Mouse (Mus musculus): ENCODE data around the gene Ache. TPM values are rescaled to one million over a fixed set of nuclear protein-coding genes. Genes with fewer than 3 reads are reported as not detected.

Gene Ache
- polyA plus RNA-seq, 1 experiment from 2014 or later = 6.2 TPM

DNA sequence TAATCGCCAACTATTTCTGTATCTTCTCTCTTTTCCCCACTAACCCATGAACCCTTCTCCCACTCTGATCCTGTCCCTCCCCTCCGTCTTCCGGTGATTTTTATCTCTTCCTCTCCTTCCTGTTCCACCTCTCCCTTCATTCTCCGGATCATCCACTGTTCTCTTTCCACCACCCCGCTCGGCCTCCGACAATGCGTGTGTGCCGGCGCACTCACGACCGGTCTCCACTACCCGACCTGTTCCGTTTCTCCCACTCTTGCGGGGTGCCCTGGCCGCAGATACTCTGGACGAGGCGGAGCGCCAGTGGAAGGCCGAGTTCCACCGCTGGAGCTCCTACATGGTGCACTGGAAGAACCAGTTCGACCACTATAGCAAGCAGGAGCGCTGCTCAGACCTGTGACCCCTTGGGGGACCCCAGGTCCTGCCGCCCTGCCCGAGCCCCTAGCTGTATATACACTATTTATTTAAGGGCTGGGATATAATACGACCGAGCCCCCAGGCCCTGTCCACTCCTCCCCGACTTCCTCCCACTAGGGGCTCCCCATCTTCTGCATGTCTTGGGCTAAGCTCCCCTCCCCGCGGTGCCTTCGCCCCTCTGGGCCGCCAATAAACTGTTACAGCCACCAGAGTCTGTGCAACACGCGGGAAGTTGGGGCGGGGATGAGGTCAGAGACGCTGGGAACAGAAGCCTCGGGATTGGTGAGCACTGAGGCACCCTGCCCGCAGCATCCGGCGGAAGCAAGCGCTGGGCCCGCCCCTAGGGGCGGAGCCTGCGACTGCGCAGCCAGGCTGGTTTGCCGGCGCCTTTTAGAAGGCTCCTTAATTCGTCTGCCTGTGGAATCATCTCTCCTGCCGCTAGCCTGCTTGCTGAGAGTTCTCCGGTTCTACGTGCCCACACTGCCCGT is 6.8 kb downstream of the Ache start, which contains the start of gene Ufsp1:
Gene Ufsp1 (plus strand): TSS at position 791 of the 905 bp plus-strand sequence.
- Histone ChIP-seq H3K9ac (ENCODE audit: low read depth, low read length) (peak within 1 kb of the TSS; percentile 68), H3K4me2 (replicated peaks; ENCODE audit: low read depth, low read length) (peak within 1 kb of the TSS; percentile 81), H3K4me1 (replicated peaks; ENCODE audit: control insufficient read depth, insufficient read depth, low read length) (0 out of 2 replicates have a peak, but pooled peaks cover 4% of the 10 kb centered on the region), H3K4me3 (ENCODE audit: low read depth, low read length) (peak within 1 kb of the TSS; percentile 43), H3K27me3 (ENCODE audit: control insufficient read depth, insufficient read depth, low read length) (peaks cover 16% of the 10 kb centered on the region), H3K27ac (ENCODE audit: low read depth, low read length) (peak within 1 kb of the TSS; percentile 74), H3K36me3 (ENCODE audit: control insufficient read depth, insufficient read depth, low read length) (0 out of 2 replicates have a peak, but pooled peaks cover 2% of the 10 kb centered on the region), H3K9me3 (ENCODE audit: control insufficient read depth, low read length) (no peaks in the 10 kb centered on the region)
- ATAC-seq (ENCODE audit: low FRiP score) (peak; percentile 95), DNase-seq (ENCODE audit: low spot score) (peak; percentile 97)
- WGBS = under 1% methylated on average over 51 of the region's 52 CpGs

DNA sequence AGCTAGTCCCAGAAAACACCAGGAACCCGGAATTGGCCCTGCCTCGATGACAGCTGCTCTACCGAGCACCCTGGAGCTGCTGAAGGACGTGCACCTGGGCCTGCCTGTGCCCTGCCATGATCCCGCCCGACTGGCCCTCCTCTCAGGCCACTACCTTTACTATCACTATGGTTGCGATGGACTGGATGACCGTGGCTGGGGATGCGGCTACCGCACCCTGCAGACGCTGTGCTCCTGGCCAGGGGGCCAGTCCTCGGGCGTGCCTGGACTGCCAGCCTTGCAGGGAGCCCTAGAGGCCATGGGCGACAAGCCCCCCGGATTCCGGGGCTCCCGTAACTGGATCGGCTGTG is 7.4 kb downstream of the Ache start:
- peak overlapping the region; percentile 81 for H3K4me2 ChIP-seq (replicated peaks; ENCODE audit: low read depth, low read length)
- H3K9ac ChIP-seq (ENCODE audit: low read depth, low read length) = peak overlapping the region; percentile 68
- peak; percentile 65; the same call in 1 of the 2 replicates for ATAC-seq (ENCODE audit: low FRiP score)
- H3K9me3 ChIP-seq (ENCODE audit: control insufficient read depth, low read length) = no peaks in the 10 kb centered on the region
- peaks cover 9% of the 10 kb centered on the region for H3K27me3 ChIP-seq (ENCODE audit: control insufficient read depth, insufficient read depth, low read length)
- no peak for DNase-seq (ENCODE audit: low spot score)
- peak overlapping the region; percentile 43 for H3K4me3 ChIP-seq (ENCODE audit: low read depth, low read length)
- H3K36me3 ChIP-seq (ENCODE audit: control insufficient read depth, insufficient read depth, low read length) = 0 out of 2 replicates have a peak, but pooled peaks cover 2% of the 10 kb centered on the region
- 10% methylated on average over 18 of the region's 18 CpGs for WGBS
- 0 out of 2 replicates have a peak, but pooled peaks cover 2% of the 10 kb centered on the region for H3K4me1 ChIP-seq (replicated peaks; ENCODE audit: control insufficient read depth, insufficient read depth, low read length)
- H3K27ac ChIP-seq (ENCODE audit: low read depth, low read length) = peak overlapping the region; percentile 74

DNA sequence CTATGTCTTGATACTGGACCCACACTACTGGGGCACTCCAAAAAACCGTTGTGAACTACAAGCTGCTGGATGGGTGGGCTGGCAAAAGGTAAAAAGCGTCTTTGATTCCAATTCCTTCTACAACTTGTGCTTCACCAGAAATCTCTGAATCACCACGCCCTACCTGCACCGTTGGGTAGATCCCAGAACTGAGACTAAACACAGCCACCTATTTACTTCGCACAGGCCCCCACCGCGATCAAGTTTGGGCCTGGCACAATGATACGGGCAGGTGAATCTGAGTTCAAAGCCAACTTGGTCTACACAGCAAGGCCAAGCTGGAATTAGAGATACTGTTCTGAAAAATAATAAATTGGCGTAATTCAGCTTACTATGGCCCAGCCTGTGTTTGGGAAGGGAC is 8.0 kb downstream of the Ache start:
- H3K4me1 ChIP-seq (replicated peaks; ENCODE audit: control insufficient read depth, insufficient read depth, low read length) = 0 out of 2 replicates have a peak, but pooled peaks cover 2% of the 10 kb centered on the region
- peak overlapping the region; percentile 68; the same call in 1 of the 2 replicates for H3K9ac ChIP-seq (ENCODE audit: low read depth, low read length)
- DNase-seq (ENCODE audit: low spot score) (no peak), ATAC-seq (ENCODE audit: low FRiP score) (no peak)
- peaks cover 3% of the 10 kb centered on the region for H3K27me3 ChIP-seq (ENCODE audit: control insufficient read depth, insufficient read depth, low read length)
- no peaks in the 10 kb centered on the region for H3K9me3 ChIP-seq (ENCODE audit: control insufficient read depth, low read length)
- H3K4me3 ChIP-seq (ENCODE audit: low read depth, low read length) = peak overlapping the region; percentile 43; the same call in 1 of the 2 replicates
- H3K36me3 ChIP-seq (ENCODE audit: control insufficient read depth, insufficient read depth, low read length) = peaks cover 5% of the 10 kb centered on the region; the same call in 1 of the 2 replicates
- peak overlapping the region; percentile 81 for H3K4me2 ChIP-seq (replicated peaks; ENCODE audit: low read depth, low read length)
- 78% methylated on average over 9 of the region's 9 CpGs for WGBS
- H3K27ac ChIP-seq (ENCODE audit: low read depth, low read length) = no peak overlapping the region

DNA sequence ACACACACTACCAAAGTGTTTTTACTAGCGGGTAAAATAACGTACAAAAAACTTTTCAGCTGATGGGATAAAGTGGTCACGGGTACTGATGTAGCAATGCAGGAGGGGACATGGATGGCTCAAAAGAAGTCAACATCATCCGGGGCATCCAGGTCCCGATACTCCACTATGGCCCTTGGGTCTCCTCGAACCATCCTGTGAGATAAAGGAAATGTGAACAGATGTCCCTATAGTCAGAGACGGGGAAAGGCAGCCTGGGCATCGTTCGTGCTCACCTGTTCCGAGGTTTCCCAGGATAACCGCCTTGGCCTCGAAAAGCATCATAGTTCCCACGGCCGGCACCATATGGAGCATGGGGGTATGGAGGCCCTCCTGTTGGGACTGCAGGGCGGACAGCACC is 8.4 kb downstream of the Ache start:
- 89% methylated on average over 15 of the region's 15 CpGs for WGBS
- Histone ChIP-seq H3K9me3 (ENCODE audit: control insufficient read depth, low read length) (no peaks in the 10 kb centered on the region), H3K4me3 (ENCODE audit: low read depth, low read length) (no peak overlapping the region), H3K27ac (ENCODE audit: low read depth, low read length) (no peak overlapping the region), H3K36me3 (ENCODE audit: control insufficient read depth, insufficient read depth, low read length) (peaks cover 9% of the 10 kb centered on the region; the same call in 1 of the 2 replicates), H3K27me3 (ENCODE audit: control insufficient read depth, insufficient read depth, low read length) (no peaks in the 10 kb centered on the region; the same call in 1 of the 2 replicates), H3K4me2 (replicated peaks; ENCODE audit: low read depth, low read length) (no peak overlapping the region), H3K4me1 (replicated peaks; ENCODE audit: control insufficient read depth, insufficient read depth, low read length) (0 out of 2 replicates have a peak, but pooled peaks cover 2% of the 10 kb centered on the region), H3K9ac (ENCODE audit: low read depth, low read length) (no peak overlapping the region)
- DNase-seq (ENCODE audit: low spot score) = no peak
- no peak for ATAC-seq (ENCODE audit: low FRiP score)

DNA sequence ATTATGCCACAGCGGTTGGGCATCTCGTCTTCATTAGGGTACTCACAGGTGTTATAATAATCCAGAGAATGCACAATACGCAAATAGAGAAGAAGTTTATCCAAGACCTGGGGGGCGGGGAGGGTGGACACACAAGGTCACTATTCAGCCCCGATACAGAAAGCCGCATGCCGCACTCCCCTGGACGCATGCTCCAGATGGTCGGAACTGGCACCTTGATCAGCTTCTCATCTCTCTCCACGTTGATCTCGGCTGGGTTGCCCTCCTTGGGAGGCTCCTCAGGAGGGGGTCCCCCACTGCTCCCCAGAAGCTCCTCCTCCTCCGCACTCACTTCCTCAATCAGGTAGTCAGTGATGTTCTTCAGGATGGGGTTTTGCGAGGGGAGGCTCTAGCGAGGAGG is 9.8 kb downstream of the Ache start:
- H3K4me3 ChIP-seq (ENCODE audit: low read depth, low read length) = no peak overlapping the region
- H3K9ac ChIP-seq (ENCODE audit: low read depth, low read length) = no peak overlapping the region
- no peak overlapping the region for H3K27ac ChIP-seq (ENCODE audit: low read depth, low read length)
- WGBS = 93% methylated on average over 14 of the region's 14 CpGs
- DNase-seq (ENCODE audit: low spot score) (no peak), ATAC-seq (ENCODE audit: low FRiP score) (no peak)
- H3K4me1 ChIP-seq (replicated peaks; ENCODE audit: control insufficient read depth, insufficient read depth, low read length) = 0 out of 2 replicates have a peak, but pooled peaks cover 2% of the 10 kb centered on the region
- H3K9me3 ChIP-seq (ENCODE audit: control insufficient read depth, low read length) = no peaks in the 10 kb centered on the region
- no peaks in the 10 kb centered on the region for H3K27me3 ChIP-seq (ENCODE audit: control insufficient read depth, insufficient read depth, low read length)
- H3K4me2 ChIP-seq (replicated peaks; ENCODE audit: low read depth, low read length) = no peak overlapping the region
- H3K36me3 ChIP-seq (ENCODE audit: control insufficient read depth, insufficient read depth, low read length) = peaks cover 22% of the 10 kb centered on the region; the same call in 1 of the 2 replicates

DNA sequence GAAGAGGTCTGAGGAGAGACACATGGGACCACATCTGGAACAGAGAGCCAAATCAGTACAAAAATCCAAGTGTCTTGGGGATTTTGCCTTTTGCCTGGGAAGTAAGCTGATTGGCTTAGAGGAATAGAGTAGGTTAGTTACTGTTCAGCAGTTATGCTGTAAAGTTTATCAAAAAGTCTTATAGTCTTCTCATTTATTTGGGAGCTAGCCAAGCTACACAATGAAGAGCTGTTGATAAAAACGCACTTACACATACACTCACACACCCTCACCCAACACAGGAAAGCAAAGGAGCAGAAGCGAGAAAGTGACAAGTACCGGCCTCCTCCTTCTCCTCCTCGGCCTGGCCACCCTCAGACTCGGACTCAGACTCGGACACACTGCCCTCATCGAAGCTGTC is 11.9 kb downstream of the Ache start:
- WGBS = 84% methylated on average over 7 of the region's 7 CpGs
- Histone ChIP-seq H3K27ac (ENCODE audit: low read depth, low read length) (no peak overlapping the region), H3K9me3 (ENCODE audit: control insufficient read depth, low read length) (no peaks in the 10 kb centered on the region), H3K9ac (ENCODE audit: low read depth, low read length) (no peak overlapping the region), H3K4me1 (replicated peaks; ENCODE audit: control insufficient read depth, insufficient read depth, low read length) (0 out of 2 replicates have a peak, but pooled peaks cover 2% of the 10 kb centered on the region), H3K4me2 (replicated peaks; ENCODE audit: low read depth, low read length) (no peak overlapping the region), H3K27me3 (ENCODE audit: control insufficient read depth, insufficient read depth, low read length) (no peaks in the 10 kb centered on the region), H3K4me3 (ENCODE audit: low read depth, low read length) (no peak overlapping the region), H3K36me3 (ENCODE audit: control insufficient read depth, insufficient read depth, low read length) (peaks cover 27% of the 10 kb centered on the region; the same call in 1 of the 2 replicates)
- ATAC-seq (ENCODE audit: low FRiP score) (no peak), DNase-seq (ENCODE audit: low spot score) (no peak)

DNA sequence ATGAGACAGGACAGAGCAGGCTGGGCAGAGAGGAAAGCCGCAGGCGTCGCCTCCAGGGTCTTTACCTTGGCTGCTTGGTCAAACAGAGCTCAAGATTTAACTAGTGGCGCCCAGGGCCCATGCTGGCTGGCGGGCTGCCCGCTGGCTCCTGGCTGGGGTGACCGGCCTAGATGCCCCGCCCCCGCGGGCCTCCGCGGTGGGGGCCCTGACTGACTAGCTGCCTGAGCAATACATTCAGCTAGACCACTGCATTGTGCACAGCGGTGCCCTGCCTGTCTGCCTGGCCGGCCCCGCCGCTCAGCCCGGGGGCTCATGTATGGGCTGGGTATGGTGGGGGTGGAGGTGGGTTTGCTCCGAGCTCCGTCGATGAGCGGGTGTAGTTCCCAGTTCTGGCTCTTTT is 13.9 kb downstream of the Ache start:
- Histone ChIP-seq H3K9ac (ENCODE audit: low read depth, low read length) (no peak overlapping the region), H3K27me3 (ENCODE audit: control insufficient read depth, insufficient read depth, low read length) (no peaks in the 10 kb centered on the region), H3K4me3 (ENCODE audit: low read depth, low read length) (no peak overlapping the region), H3K4me1 (replicated peaks; ENCODE audit: control insufficient read depth, insufficient read depth, low read length) (peaks cover 8% of the 10 kb centered on the region; the same call in 1 of the 2 replicates), H3K4me2 (replicated peaks; ENCODE audit: low read depth, low read length) (no peak overlapping the region), H3K36me3 (ENCODE audit: control insufficient read depth, insufficient read depth, low read length) (peaks cover 27% of the 10 kb centered on the region; the same call in 1 of the 2 replicates), H3K27ac (ENCODE audit: low read depth, low read length) (no peak overlapping the region), H3K9me3 (ENCODE audit: control insufficient read depth, low read length) (no peaks in the 10 kb centered on the region)
- 76% methylated on average over 21 of the region's 21 CpGs for WGBS
- ATAC-seq (ENCODE audit: low FRiP score) = no peak
- no peak for DNase-seq (ENCODE audit: low spot score)

DNA sequence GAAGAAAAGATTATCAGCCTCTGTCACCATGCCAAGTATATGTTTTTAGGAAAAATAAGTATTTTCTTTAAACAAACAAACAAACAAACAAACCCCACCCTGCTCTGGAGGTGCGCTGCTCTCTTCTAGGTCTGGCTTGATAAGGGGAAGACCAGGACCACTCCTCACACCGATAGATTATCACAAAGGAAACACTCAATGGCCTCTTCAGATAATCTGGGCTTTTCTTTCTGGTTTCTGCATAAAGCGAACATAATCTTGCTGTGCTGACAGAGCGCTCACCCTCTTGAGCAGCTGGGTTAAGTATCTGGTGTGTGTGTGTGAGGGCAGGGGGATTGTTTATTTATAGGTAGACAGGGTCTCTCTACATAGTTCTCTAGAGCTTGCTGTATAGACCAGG is 16.3 kb downstream of the Ache start:
- 92% methylated on average over 4 of the region's 4 CpGs for WGBS
- Histone ChIP-seq H3K9ac (ENCODE audit: low read depth, low read length) (no peak overlapping the region), H3K36me3 (ENCODE audit: control insufficient read depth, insufficient read depth, low read length) (peaks cover 27% of the 10 kb centered on the region; the same call in 1 of the 2 replicates), H3K4me1 (replicated peaks; ENCODE audit: control insufficient read depth, insufficient read depth, low read length) (peaks cover 8% of the 10 kb centered on the region; the same call in 1 of the 2 replicates), H3K9me3 (ENCODE audit: control insufficient read depth, low read length) (no peaks in the 10 kb centered on the region), H3K4me2 (replicated peaks; ENCODE audit: low read depth, low read length) (no peak overlapping the region), H3K27me3 (ENCODE audit: control insufficient read depth, insufficient read depth, low read length) (no peaks in the 10 kb centered on the region), H3K27ac (ENCODE audit: low read depth, low read length) (no peak overlapping the region), H3K4me3 (ENCODE audit: low read depth, low read length) (no peak overlapping the region)
- ATAC-seq (ENCODE audit: low FRiP score) = no peak
- no peak for DNase-seq (ENCODE audit: low spot score)
